Mouse (Mus musculus) macrophage (primary cell): ENCODE measurements around the gene Cir1. TPM values are rescaled to one million over a fixed set of nuclear protein-coding genes. Genes with fewer than 3 reads are reported as not detected.

Experiments
- H3K27ac ChIP-seq: fragments of 350-480 bp; formaldehyde crosslinking; 2 replicates; pipeline ENCODE4 v1.9.0; 2021
- H3K36me3 ChIP-seq: fragments of 350-480 bp; formaldehyde crosslinking; 2 replicates; pipeline ENCODE4 v1.9.0; 2021; ENCODE audit errors: inconsistent target
- H3K4me3 ChIP-seq: fragments of 350-480 bp; formaldehyde crosslinking; 2 replicates; pipeline ENCODE4 v1.9.0; 2021; ENCODE audit errors: inconsistent target
- H3K79me2 ChIP-seq: fragments of 350-480 bp; formaldehyde crosslinking; 2 replicates; pipeline ENCODE4 v1.9.0; 2021; ENCODE audit errors: inconsistent target
- WGBS: methylation state at CpG from one replicate; pipeline ENCODE4 v1.1.7; 2026; ENCODE audit warnings: inconsistent platforms; ENCODE audit not compliant: missing documents; 5-methylcytosine and 5-hydroxymethylcytosine counted together
- polyA plus RNA-seq: library from polyadenylated mRNA; stranded (reverse); fragments of 250-400 nt; gene quantifications from 3 replicates; pipeline ENCODE4 v1.2.4, GENCODE M21; 2018; ENCODE audit warnings: inconsistent platforms

Gene Cir1
- polyA plus RNA-seq, 1 experiment from 2014 or later = 40.4 TPM

DNA sequence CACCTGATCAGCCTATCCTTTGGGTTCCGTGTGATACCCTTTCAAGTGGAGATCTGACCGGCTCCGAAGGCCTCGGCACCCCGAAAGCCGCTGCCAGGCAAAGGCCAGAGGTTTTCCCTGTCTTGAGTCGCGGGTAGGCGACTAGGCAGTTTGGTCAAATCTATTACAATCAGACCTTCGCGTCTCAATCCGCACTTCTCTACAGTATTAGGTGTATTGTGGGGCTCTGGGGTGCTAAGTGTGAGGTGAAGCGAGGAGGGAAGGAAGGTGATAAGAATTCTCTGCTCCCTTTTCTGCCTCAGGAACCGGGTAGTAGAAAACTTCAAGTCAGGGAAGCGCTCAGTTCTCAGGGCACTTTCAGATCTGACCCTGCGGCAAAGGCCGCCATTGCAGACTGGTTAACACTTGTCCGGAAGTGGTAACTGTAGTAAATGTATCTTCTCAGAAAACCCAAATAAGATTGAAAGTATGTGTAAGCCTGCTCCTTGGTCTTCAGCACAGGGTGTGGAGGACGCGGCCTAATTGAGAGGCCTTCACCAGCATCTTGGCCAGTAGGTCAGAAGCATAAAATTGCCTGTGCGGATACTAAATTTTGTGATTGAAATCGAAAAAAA lies 31.3 kb downstream of the Cir1 start:
- Histone ChIP-seq H3K36me3 (no peaks in the 10 kb centered on the region), H3K79me2 (no peaks in the 10 kb centered on the region), H3K27ac (no peak overlapping the region), H3K4me3 (no peak overlapping the region)
- WGBS = 48% methylated on average over 22 of the region's 22 CpGs

DNA sequence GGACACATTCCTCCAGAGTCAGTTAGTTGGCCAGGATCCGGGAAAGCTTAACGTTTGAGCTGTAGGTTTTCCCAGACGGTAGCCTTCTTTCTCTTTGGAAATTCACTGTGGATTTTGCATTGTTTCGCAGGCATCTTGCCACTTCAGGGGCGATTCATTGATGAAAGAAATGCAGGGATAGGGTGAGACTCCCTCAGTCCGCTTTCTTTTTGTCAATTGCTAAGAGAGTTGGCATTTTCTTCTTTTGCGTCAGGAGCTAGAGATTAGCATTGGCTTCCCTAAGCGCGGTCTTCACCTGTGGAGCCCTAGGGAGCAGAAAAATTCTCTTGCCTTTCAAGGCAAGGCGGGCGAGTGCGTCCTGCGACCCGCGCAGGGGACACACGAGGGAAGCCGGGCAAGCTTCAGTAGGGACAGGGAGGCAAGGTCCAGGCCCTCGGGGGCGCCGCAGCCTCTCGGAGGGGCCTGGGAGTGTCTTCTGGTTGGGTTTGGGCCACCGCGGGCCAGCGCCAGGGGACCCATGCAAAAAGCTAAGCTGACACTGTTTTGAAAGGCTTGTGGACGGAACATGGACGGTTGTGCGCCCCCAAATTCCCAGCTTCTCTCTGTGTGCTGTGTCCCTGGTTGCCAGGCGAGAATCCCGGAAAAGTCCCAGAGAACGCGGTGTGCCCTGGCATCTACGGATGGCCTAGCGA lies 32.0 kb downstream of the Cir1 start:
- no peak overlapping the region for H3K27ac ChIP-seq
- H3K4me3 ChIP-seq = no peak overlapping the region
- WGBS = 19% methylated on average over 33 of the region's 33 CpGs
- no peaks in the 10 kb centered on the region for H3K36me3 ChIP-seq
- no peaks in the 10 kb centered on the region for H3K79me2 ChIP-seq

DNA sequence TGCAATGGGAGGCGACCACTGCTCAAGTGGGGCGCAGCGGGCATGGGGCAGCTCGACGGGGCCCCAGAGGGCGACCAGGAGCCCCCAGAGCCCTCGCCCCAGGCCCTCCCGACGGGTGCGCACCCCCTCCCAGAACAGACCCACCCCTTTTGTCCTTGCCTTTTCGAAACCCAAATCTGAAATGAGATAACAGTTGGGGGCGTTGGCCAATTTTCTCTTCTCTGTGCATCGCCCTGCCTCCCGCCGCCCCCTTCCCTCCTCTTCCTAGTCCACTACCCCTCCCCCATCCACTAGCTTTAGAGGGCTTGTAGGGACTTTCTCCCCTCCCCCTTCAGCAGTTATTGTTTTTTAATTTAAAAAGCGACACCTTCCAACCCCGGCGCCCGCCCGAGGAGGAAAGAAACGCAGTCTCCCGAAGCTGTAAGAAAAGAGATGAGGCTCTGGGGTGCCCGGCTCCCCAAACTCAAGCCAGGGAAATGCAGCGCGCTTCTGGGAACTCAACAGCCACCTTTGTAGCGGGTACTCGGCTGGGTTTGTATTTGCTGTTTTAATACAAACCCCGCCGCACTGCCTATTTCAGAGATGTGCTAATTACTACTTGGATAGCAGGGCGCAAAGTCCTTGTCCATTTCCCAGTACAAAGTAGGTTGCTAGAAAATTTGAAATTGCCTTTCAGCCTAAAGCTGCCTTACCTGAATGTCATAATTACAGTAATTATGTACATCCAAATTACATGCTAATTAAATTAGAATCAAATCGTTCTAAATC lies 33.0 kb downstream of the Cir1 start:
- no peaks in the 10 kb centered on the region for H3K79me2 ChIP-seq
- no peaks in the 10 kb centered on the region for H3K36me3 ChIP-seq
- no peak overlapping the region for H3K4me3 ChIP-seq
- H3K27ac ChIP-seq = no peak overlapping the region
- 9% methylated on average over 31 of the region's 31 CpGs for WGBS

DNA sequence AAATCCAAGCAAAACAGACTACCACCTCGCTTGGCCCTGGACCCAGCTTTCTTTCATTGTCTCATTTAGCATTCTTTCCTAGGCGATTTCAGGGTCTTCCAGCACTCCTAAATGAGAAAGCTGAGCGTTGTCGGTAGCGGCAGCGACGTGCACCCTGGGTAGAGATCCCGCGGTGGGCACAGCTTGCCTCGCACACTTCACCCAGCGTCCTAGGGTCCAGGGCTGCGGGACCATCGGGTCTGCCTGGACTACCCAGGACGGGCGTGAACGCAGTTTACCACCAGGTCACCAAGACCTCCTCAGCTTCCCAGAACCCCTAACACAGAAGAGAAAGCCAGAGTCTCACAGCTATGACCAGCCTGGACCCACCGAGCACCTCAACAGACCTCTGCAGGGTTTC lies 33.6 kb downstream of the Cir1 start:
- Histone ChIP-seq H3K79me2 (no peaks in the 10 kb centered on the region), H3K36me3 (no peaks in the 10 kb centered on the region), H3K4me3 (no peak overlapping the region), H3K27ac (no peak overlapping the region)
- 9% methylated on average over 16 of the region's 17 CpGs for WGBS

DNA sequence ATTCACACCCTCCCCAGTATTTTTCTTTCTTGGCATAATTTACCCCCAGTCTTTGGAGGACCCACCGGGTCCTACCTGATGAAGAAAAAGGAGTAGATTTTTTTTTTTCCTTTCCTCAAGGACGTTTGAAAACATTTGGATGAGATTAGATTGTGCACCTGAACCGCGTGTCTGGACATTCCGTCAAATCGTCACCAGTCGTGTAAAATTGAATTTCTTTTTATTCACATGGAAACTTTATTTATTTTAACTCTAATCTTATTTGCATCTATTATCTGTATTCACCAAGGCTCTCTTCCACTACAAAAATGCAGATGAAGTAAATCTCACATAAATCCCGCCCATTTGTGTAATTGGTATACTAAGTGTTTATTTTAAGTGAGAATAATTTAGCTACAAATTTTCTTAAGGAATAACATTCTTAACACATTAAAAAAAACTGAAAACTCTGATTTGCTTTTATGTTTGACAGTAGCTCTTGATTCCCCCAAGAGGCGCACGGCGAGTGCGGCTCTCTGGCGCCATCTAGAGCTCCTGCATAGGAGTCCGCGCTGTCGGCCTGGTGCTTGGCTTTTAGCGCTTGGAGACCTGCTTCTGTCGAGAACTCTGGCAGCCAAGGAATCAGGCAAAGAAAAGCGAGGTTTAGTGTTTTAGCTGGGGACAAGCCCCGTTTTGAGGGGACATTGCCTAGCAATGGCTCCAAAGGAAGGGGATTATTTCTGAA lies 34.2 kb downstream of the Cir1 start:
- Histone ChIP-seq H3K27ac (no peak overlapping the region), H3K4me3 (no peak overlapping the region), H3K79me2 (no peaks in the 10 kb centered on the region), H3K36me3 (no peaks in the 10 kb centered on the region)
- 6% methylated on average over 19 of the region's 20 CpGs for WGBS

DNA sequence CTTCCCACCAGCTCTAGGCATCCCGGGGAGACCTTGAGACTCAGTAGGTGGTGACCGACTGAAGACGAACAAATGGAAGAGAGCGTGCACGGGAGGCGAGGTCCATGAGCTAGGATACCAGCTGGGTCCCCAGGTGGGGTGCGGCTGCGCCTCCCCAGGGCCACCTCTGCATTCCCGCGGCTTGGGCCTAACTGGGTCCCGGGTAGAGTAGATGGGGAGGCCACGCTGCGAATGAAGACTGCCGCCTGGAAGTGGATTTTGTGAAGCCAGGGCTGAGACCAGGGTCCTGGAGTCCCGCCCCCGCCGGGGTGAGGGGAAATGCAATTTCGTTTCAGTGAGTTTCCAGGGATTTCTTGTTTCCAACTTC lies 34.8 kb downstream of the Cir1 start:
- no peaks in the 10 kb centered on the region for H3K79me2 ChIP-seq
- H3K4me3 ChIP-seq = no peak overlapping the region
- no peaks in the 10 kb centered on the region for H3K36me3 ChIP-seq
- WGBS = 18% methylated on average over 18 of the region's 18 CpGs
- no peak overlapping the region for H3K27ac ChIP-seq

DNA sequence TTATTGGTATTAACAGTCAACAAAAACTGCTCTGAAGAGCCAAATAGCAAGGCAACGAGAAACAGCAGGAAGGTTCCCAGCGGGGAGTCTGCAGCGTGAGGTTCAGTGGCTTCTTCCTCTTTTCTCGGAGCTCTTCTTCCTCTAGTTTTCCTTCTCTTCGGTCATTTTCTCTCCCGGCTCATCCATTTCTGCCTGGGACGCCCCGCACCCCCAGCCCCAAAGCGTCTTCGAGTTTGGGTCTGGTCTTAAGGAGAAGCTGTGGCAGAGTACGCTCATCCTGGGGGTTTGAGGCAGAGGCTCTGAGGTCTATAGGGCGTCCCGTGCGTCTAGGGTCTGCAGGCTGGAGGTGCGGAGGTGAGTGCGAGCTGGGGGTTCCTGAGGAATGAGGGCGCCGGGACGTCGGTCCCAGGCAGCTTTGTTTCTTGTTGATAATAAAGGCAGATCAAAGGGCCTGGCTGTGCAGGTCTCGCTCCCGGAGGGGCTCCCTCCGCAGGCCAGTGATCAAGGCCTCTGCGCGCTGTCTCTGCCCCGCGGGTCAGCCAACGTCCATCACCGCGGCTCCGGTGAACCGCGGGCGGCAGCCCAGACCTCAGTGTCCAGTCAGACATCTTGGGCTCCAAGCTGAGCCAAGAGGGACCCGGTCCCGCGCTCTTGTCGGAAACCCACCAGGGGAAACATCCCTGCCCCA lies 35.3 kb downstream of the Cir1 start:
- Histone ChIP-seq H3K27ac (no peak overlapping the region), H3K79me2 (no peaks in the 10 kb centered on the region), H3K36me3 (no peaks in the 10 kb centered on the region), H3K4me3 (no peak overlapping the region)
- WGBS = 8% methylated on average over 34 of the region's 38 CpGs

DNA sequence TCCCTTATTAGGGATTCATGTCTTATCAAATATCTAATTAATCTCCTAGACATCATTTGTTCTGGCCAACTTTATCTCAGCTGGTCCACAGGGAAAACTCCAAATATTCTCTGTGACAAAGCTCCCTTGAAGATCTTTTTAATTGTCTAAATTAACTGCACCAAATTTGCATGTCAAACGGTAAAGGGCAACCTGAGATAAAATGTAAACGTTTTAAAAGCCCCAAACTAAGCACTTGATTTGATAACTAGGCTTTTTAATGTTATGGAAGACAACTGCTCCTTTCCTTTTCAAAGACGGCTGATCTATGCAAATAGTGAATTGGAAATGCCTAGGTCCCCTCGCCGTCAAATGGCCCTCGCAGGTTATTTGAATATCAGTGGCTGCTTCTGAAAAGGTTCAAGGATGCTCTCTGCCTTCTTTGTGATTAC lies 36.3 kb downstream of the Cir1 start:
- no peaks in the 10 kb centered on the region for H3K79me2 ChIP-seq
- no peak overlapping the region for H3K4me3 ChIP-seq
- 9% methylated on average over 6 of the region's 6 CpGs for WGBS
- H3K36me3 ChIP-seq = no peaks in the 10 kb centered on the region
- H3K27ac ChIP-seq = no peak overlapping the region

DNA sequence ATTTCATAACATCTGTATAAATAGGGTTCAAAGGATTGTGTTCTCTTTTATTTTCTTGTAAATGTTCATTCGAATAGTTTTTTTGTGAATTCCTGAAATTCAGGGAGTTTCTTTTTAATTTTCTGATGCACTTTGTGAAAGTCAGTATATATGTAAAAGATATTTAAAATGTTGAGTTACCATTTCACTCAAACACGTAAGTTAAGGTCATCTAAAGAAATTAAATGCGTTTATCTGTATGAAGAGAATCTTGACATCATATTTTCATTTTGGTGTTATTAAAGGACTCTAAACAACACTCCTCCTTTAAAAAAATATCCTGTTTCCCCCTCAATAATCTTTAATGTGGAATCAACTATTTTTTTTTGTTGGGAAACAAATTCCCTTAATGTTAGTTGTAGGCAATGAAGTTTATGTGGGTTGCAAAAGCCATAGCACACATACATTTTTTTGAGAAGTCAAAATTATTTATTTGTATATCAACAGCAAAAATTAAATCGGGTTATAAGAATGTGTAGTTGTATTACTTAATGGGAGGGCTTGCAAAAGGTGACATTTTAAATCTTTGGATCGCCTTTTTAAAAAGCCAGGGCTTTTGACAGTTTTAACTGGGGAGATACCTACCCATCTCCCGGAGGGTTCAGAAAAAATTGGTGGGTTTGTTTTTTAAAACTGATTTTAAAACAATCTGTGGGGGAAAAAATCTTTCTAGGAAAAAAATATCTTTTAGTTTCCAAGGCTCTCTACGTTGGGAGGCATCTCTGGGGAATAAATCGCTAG lies 37.0 kb downstream of the Cir1 start:
- Histone ChIP-seq H3K79me2 (no peaks in the 10 kb centered on the region), H3K27ac (no peak overlapping the region), H3K4me3 (no peak overlapping the region), H3K36me3 (no peaks in the 10 kb centered on the region)
- WGBS = 21% methylated on average over 8 of the region's 8 CpGs

DNA sequence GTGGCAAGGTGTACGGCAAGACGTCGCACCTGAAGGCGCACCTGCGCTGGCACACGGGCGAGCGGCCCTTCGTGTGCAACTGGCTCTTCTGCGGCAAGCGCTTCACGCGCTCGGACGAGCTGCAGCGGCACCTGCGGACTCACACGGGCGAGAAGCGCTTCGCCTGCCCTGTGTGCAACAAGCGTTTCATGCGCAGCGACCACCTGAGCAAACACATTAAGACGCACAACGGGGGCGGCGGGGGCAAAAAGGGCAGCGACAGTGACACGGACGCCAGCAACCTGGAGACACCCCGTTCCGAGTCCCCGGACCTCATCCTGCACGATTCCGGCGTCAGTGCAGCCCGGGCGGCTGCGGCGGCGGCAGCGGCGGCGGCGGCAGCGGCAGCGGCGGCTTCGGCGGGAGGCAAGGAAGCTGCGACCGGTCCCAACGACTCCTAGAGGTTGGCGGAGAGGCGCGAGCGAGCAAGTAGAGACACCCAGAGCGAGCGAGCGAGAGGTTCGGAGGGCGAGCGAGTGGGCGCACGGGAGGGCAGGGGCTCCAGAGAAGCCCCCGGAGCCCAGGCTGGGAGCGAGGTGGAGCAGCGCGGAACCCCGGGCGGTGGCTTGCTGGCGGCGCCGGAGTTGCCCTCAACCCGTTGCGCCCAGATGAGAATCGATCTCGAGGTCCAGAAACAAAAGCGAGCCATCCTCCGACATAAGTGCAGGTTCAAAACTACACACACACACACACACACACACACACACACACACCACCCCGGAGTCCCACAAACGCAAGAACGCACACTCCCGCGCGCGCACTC lies 38.2 kb downstream of the Cir1 start:
- 2% methylated on average over 88 of the region's 88 CpGs for WGBS
- Histone ChIP-seq H3K36me3 (no peaks in the 10 kb centered on the region), H3K4me3 (no peak overlapping the region), H3K27ac (no peak overlapping the region), H3K79me2 (no peaks in the 10 kb centered on the region)

DNA sequence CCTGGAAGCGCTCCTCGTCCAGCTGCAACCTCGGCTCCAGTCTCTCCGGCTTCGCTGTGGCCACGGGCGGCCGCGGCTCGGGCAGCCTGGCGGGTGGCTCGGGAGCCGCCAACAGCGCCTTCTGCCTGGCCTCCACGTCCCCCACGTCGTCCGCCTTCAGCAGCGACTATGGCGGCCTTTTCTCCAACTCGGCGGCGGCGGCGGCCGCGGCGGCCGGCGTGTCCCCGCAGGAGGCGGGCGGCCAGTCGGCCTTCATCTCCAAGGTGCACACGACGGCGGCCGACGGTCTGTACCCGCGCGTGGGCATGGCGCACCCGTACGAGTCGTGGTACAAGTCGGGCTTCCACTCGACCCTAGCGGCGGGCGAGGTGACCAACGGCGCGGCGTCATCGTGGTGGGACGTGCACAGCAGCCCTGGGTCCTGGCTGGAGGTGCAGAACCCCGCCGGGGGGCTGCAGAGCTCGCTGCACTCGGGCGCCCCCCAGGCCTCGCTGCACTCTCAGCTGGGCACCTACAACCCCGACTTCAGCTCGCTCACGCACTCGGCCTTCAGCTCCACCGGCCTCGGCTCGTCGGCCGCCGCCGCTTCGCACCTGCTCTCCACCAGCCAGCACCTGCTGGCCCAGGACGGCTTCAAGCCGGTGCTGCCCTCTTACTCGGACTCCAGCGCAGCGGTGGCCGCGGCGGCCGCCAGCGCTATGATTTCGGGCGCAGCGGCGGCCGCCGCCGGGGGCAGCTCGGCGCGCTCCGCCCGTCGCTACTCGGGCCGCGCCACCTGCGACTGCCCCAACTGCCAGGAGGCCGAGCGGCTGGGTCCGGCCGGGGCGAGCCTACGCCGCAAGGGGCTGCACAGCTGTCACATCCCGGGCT lies 39.0 kb downstream of the Cir1 start:
- no peaks in the 10 kb centered on the region for H3K79me2 ChIP-seq
- WGBS = 1% methylated on average over 109 of the region's 110 CpGs
- no peaks in the 10 kb centered on the region for H3K36me3 ChIP-seq
- no peak overlapping the region for H3K27ac ChIP-seq
- H3K4me3 ChIP-seq = no peak overlapping the region

DNA sequence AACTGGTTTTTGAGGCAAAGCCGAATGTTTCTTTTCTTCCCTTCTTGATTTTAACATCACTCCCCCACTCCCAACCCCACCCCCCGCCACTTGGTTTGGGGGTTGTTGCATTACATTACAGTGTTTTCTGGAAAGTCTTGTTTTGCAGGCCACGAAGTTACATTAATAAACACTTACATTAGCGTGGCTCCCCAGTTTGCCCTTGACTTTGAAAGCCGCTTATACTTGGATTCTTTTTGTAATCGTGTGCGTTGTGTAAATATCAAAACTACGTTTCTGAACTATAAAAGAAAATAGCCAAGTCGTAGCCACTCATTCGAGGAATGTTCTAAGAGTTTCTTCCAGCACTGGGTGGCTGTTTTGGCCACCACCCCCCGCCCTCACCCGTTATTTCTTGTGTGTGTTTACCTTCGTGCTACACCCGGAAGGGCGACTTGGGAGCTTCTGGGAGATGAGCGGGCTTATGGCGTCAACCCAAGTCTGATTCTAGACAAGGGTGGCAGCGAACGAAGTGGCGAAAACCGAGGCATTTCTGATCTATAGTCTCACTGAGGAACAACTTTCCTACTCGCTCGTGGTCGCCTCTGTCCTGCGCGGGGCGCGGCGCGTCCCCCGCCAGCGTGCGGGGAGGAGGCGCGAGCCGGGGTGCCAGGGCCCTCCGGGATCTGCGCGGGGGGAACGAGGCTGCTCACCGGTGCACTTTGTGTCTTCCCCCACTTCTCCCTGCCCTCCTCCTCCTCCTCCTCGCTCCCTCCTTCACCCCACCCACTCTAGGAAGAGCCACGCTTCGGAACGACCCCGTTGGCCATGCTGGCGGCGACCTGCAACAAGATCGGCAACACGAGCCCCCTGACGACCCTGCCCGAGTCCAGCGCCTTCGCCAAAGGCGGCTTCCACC lies 39.9 kb downstream of the Cir1 start:
- Histone ChIP-seq H3K79me2 (no peaks in the 10 kb centered on the region), H3K36me3 (no peaks in the 10 kb centered on the region), H3K27ac (no peak overlapping the region), H3K4me3 (no peak overlapping the region)
- WGBS = 3% methylated on average over 54 of the region's 55 CpGs
